Mouse (Mus musculus) brain, embryonic 14.5 days (tissue): Measurements from ENCODE around the gene Sh3gl1.

Source experiments
- CTCF ChIP-seq: fragments of 200-500 bp; IDR thresholded peaks from 2 replicates; pipeline ENCODE4 v1.5.1; 2012; ENCODE audit warnings: inconsistent platforms, mild to moderate bottlenecking, moderate library complexity, borderline replicate concordance; ENCODE audit not compliant: insufficient read depth, insufficient read length; ENCODE audit errors: extremely low read depth
- POLR2A ChIP-seq: fragments of 200-500 bp; IDR thresholded peaks from 2 replicates; pipeline ENCODE4 v1.6.1; 2012; ENCODE audit warnings: mild to moderate bottlenecking, inconsistent platforms, borderline replicate concordance; ENCODE audit not compliant: poor library complexity, insufficient read depth, insufficient read length, severe bottlenecking; ENCODE audit errors: extremely low read depth

- TF ChIP-seq CTCF, result no peak
- no peak for TF ChIP-seq POLR2A
These were observed 4.2 kb downstream of the Sh3gl1 start for GRCm38 (mm10) chr17:56032127-56032733.
